9 mouse cellular contexts compared by ENCODE assay signal in the genomic region with DNA sequence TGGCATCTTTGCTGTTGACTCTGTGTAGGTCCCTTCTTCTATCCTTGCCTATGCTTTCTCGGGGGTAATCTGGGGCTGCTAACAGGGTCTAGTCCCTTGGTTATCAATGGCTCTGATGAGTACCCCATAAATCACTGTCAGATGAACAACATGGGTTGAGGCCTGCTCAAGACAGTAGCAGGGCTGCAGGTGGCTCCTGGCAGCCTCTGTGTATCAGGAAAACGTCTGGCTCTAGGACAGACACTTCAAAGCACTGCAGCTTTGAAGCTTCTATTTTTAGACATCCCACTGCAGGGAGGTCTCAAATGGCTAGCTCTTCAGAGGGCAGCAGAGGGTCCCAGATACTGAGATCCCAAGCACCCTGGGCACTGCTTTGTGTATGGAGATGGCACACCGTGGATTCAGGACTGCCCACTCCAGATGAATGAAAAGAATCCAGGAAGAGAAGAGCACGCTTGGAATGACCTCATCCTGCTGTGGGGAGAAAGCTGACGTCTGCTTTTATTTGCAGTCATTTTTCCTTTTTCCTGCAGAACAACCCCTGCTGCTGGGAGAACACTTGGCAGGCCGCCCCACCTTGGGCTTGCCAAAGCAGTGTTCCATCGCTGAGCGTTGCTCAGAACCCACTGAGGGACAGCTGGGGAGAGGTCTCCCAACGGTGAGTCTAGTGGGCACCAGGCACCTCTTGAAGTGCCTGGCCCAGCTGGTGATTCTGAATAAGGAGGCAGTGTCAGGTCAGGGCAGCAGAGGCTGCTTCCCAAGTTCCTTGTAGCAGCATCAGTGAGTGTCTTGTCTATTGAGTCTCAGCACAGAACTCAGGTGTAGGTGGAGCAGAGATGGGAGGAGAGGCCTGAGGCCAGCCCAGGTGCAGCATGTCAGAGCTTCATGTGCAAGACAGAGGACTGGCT. TPM values are rescaled to one million over a fixed set of nuclear protein-coding genes. Genes with fewer than 3 reads are reported as not detected.
DNase-seq lines count a peak whose midpoint lies in the region; ATAC-seq and TF ChIP-seq lines count a peak whose summit lies in the region.
"Had no signal": no experiment of that assay in that cellular context is flagged by ENCODE, and none has a peak within 500 bp of the region (broad histone marks: within the 10 kb centered on the region; RNA-seq: fewer than 3 reads in every experiment).

No protein-coding gene starts in this region.

- TF ChIP-seq POLR2A in limb, embryonic 14.5 days (IDR thresholded peaks at IDR 0.05; ENCODE audit: borderline replicate concordance, extremely low read depth, insufficient read depth, insufficient read length) = no peak

- H3K36me3 ChIP-seq in forebrain, embryonic 13.5 days (ENCODE audit: poor library complexity, severe bottlenecking) = no peaks in the 10 kb centered on the region
- H3K36me3 ChIP-seq in forebrain, embryonic 12.5 days (replicated peaks) = no peaks in the 10 kb centered on the region
- H3K36me3 ChIP-seq in kidney, embryonic 16.5 days (ENCODE audit: insufficient read depth, low read length) = no peaks in the 10 kb centered on the region
- no peaks in the 10 kb centered on the region for H3K36me3 ChIP-seq in limb, embryonic 14.5 days (ENCODE audit: control insufficient read depth, insufficient read depth, low read length)
- H3K36me3 ChIP-seq: liver, embryonic 13.5 days had no signal

- WGBS in forebrain, embryonic 13.5 days = 34% methylated on average over 9 of the region's 9 CpGs
- 48% methylated on average over 9 of the region's 9 CpGs for WGBS in forebrain, embryonic 12.5 days
- 45% methylated on average over 9 of the region's 9 CpGs for WGBS in kidney, embryonic 16.5 days
- WGBS in limb, embryonic 14.5 days = 32% methylated on average over 9 of the region's 9 CpGs

- H3K27ac ChIP-seq in forebrain, embryonic 13.5 days = no peak overlapping the region
- H3K27ac ChIP-seq in forebrain, embryonic 12.5 days = no peak overlapping the region
- H3K27ac ChIP-seq in kidney, embryonic 16.5 days (ENCODE audit: low read length) = no peak overlapping the region
- H3K27ac ChIP-seq in limb, embryonic 14.5 days (replicated peaks; ENCODE audit: low read depth, low read length) = no peak overlapping the region
- H3K27ac ChIP-seq: liver, embryonic 13.5 days had no signal

- H3K4me2 ChIP-seq in forebrain, embryonic 13.5 days = no peak overlapping the region
- H3K4me2 ChIP-seq in forebrain, embryonic 12.5 days = no peak overlapping the region
- no peak overlapping the region for H3K4me2 ChIP-seq in kidney, embryonic 16.5 days (replicated peaks; ENCODE audit: low read depth, low read length)
- H3K4me2 ChIP-seq in limb, embryonic 14.5 days (replicated peaks; ENCODE audit: low read depth, low read length, severe bottlenecking) = no peak overlapping the region
- H3K4me2 ChIP-seq: liver, embryonic 13.5 days had no signal

- DNase-seq in adrenal gland, postnatal 36 days = peak; percentile 70 to 88
- peak; percentile 54 to 65 for DNase-seq in frontal cortex, postnatal 36 days (ENCODE audit: low spot score in 2 of 2)
- peak; percentile 66 for DNase-seq in limb, embryonic 14.5 days (ENCODE audit: low spot score)
- peak; percentile 33 for DNase-seq in telencephalon, adult 2 months (ENCODE audit: low read depth, low spot score)
- no peak for DNase-seq in thymus, postnatal 0 days (ENCODE audit: low spot score)
- DNase-seq: liver, embryonic 13.5 days had no signal

- peaks cover 10% of the 10 kb centered on the region for H3K4me1 ChIP-seq in forebrain, embryonic 13.5 days
- H3K4me1 ChIP-seq in forebrain, embryonic 12.5 days = peaks cover 6% of the 10 kb centered on the region
- H3K4me1 ChIP-seq in kidney, embryonic 16.5 days (ENCODE audit: insufficient read depth, low read length) = no peaks in the 10 kb centered on the region; the same call in 1 of the 2 replicates
- H3K4me1 ChIP-seq in limb, embryonic 14.5 days (ENCODE audit: control insufficient read depth, insufficient read depth, low read length) = no peaks in the 10 kb centered on the region
- H3K4me1 ChIP-seq: liver, embryonic 13.5 days had no signal

- no peaks in the 10 kb centered on the region for H3K27me3 ChIP-seq in forebrain, embryonic 13.5 days
- no peaks in the 10 kb centered on the region for H3K27me3 ChIP-seq in forebrain, embryonic 12.5 days
- H3K27me3 ChIP-seq in kidney, embryonic 16.5 days (ENCODE audit: insufficient read depth, low read length) = no peaks in the 10 kb centered on the region
- no peaks in the 10 kb centered on the region for H3K27me3 ChIP-seq in limb, embryonic 14.5 days (ENCODE audit: control insufficient read depth, insufficient read depth, low read length)
- H3K27me3 ChIP-seq: liver, embryonic 13.5 days had no signal

- no peak overlapping the region for H3K4me3 ChIP-seq in forebrain, embryonic 13.5 days
- no peak overlapping the region for H3K4me3 ChIP-seq in forebrain, embryonic 12.5 days (replicated peaks)
- no peak overlapping the region for H3K4me3 ChIP-seq in kidney, embryonic 16.5 days (ENCODE audit: low read length)
- H3K4me3 ChIP-seq in limb, embryonic 14.5 days (replicated peaks; ENCODE audit: low read length) = no peak overlapping the region
- H3K4me3 ChIP-seq: liver, embryonic 13.5 days had no signal

- no peaks in the 10 kb centered on the region for H3K9me3 ChIP-seq in forebrain, embryonic 13.5 days (replicated peaks)
- no peaks in the 10 kb centered on the region for H3K9me3 ChIP-seq in forebrain, embryonic 12.5 days
- H3K9me3 ChIP-seq in kidney, embryonic 16.5 days (ENCODE audit: low read length) = no peaks in the 10 kb centered on the region
- H3K9me3 ChIP-seq in limb, embryonic 14.5 days (ENCODE audit: control insufficient read depth, low read length) = no peaks in the 10 kb centered on the region
- H3K9me3 ChIP-seq: liver, embryonic 13.5 days had no signal

- ATAC-seq in forebrain, embryonic 13.5 days = peak; percentile 85
- ATAC-seq in forebrain, embryonic 12.5 days (ENCODE audit: low FRiP score) = no peak
- ATAC-seq in kidney, embryonic 16.5 days (ENCODE audit: low FRiP score, low TSS enrichment) = peak; percentile 43; the same call in 1 of the 2 replicates
- 0 out of 2 replicates have a peak, but pooled peaks have one; percentile 30 for ATAC-seq in limb, embryonic 14.5 days (ENCODE audit: low FRiP score, low read depth)

- H3K9ac ChIP-seq in forebrain, embryonic 13.5 days = no peak overlapping the region
- no peak overlapping the region for H3K9ac ChIP-seq in forebrain, embryonic 12.5 days
- no peak overlapping the region for H3K9ac ChIP-seq in kidney, embryonic 16.5 days (replicated peaks; ENCODE audit: low read length)
- no peak overlapping the region for H3K9ac ChIP-seq in limb, embryonic 14.5 days (ENCODE audit: low read depth, low read length, severe bottlenecking)
- H3K9ac ChIP-seq: liver, embryonic 13.5 days had no signal

RNA-seq across cellular contexts. Expression of a gene that starts 54.0 kb away (rescaled TPM):
- 0.94 and 1.2 TPM in 2 replicates for polyA plus RNA-seq in forebrain, embryonic 13.5 days (2015; fragmentation: Nextera tagmentation; extraction: Ambion mirVana)
- polyA plus RNA-seq in forebrain, embryonic 12.5 days (2016; fragmentation: Nextera tagmentation; extraction: Ambion mirVana) = 2.7 and 4.2 TPM in 2 replicates
- 10 to 100 TPM; 10.6 to 25.1 TPM for total RNA-seq in adrenal gland, postnatal 36 days (2021)
- polyA plus RNA-seq in kidney, embryonic 16.5 days (2015; fragmentation: Nextera tagmentation; extraction: Ambion mirVana) = 0.85 and 0.96 TPM in 2 replicates
- polyA plus RNA-seq in limb, embryonic 14.5 days (2012; rRNA removed) = 0.33 and 0.37 TPM in 2 replicates
- 0.06 TPM in 1 of 2 replicates, not detected in the other for polyA plus RNA-seq in limb, embryonic 14.5 days (2014; fragmentation: Nextera tagmentation; extraction: Ambion mirVana)
- polyA plus RNA-seq in thymus, postnatal 0 days (2015; fragmentation: Nextera tagmentation; extraction: Ambion mirVana) = 0.04 TPM in 1 of 2 replicates, not detected in the other
- polyA plus RNA-seq: liver, embryonic 13.5 days had no signal
